Mouse (Mus musculus) liver, postnatal 0 days (tissue): Measurements from ENCODE around the gene Rln3.

Experiments
- CTCF ChIP-seq: sonication (generic); IDR thresholded peaks from 2 replicates; pipeline ENCODE4 v1.5.1; 2016; ENCODE audit warnings: antibody characterized with exemption, low read depth
- EP300 ChIP-seq: IDR thresholded peaks from 2 replicates; pipeline ENCODE4 v1.6.1; 2016; ENCODE audit warnings: antibody characterized with exemption, low read depth, mild to moderate bottlenecking

- TF ChIP-seq CTCF (no peak), EP300 (no peak)
These were observed 23.7 kb downstream of the Rln3 start, which contains the start of gene Palm3 for GRCm38 (mm10) chr8:84021096-84021495.
